Mouse (Mus musculus) cortical plate, adult 2 months (tissue): Measurements from ENCODE around the gene Tspan9.

Experiments used
- CTCF ChIP-seq: fragments of 200-500 bp; IDR thresholded peaks from 2 replicates; pipeline ENCODE4 v1.5.1; 2011; ENCODE audit warnings: mild to moderate bottlenecking, control low read depth, low read length; ENCODE audit not compliant: insufficient read depth; ENCODE audit errors: extremely low read depth
- POLR2A ChIP-seq: fragments of 200-500 bp; IDR thresholded peaks from 2 replicates; pipeline ENCODE4 v1.6.1; 2011; ENCODE audit warnings: mild to moderate bottlenecking, low read length, control low read depth; ENCODE audit not compliant: insufficient read depth; ENCODE audit errors: extremely low read depth

GRCm38 (mm10) chr6:128015304-128015703, 128.1 kb downstream of the Tspan9 start:
- TF ChIP-seq CTCF: no peak
- no peak for TF ChIP-seq POLR2A
